Mouse (Mus musculus) thymus, adult 18-20 months (tissue): ENCODE data around the gene Mtmr4.

ENCODE experiments used
- DNase-seq, 2 experiments: peaks; one replicate each; pipeline ENCODE4 v3.0.0; 2022; ENCODE audit warnings: mixed read lengths in 2 of 2

Mtmr4 gene

DNA sequence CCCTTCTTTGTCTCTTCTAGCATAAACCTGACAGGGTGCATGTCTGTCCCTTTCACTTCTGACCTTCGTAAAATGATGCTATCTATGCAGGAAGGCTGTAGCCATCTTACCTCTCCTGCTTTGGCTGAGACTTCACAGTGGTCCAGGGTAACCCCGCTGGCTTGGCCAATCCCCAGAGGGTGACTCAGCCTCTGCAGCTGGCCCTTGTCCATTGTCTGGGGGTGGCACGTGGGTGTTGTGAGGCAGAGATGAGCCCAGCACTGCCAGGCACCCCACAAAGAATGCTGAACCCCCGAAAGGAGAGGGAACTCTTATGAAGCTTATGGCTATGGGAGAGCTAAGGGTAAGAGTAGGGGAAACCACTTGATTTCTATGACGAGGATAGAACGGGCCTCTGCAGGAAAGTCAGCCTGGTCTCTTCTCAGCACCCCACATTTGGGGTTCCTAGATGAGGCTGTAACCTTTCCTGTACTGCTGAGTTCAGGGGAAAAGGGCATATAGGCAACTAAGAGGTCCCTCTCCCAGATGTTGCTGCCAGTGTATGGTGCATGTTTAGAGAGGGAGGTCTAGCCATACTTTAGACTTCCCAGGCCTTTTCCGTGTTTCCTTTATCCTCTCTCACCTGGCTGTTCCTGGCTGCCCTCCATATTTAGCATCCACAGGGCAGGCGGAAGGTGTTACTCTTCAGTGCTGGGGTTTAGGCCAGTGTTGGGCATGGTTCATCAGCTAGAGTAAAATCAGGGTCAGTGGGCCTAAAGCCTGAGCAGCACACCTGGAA lies 9.8 kb upstream of the Mtmr4 start:
- no peak for DNase-seq

DNA sequence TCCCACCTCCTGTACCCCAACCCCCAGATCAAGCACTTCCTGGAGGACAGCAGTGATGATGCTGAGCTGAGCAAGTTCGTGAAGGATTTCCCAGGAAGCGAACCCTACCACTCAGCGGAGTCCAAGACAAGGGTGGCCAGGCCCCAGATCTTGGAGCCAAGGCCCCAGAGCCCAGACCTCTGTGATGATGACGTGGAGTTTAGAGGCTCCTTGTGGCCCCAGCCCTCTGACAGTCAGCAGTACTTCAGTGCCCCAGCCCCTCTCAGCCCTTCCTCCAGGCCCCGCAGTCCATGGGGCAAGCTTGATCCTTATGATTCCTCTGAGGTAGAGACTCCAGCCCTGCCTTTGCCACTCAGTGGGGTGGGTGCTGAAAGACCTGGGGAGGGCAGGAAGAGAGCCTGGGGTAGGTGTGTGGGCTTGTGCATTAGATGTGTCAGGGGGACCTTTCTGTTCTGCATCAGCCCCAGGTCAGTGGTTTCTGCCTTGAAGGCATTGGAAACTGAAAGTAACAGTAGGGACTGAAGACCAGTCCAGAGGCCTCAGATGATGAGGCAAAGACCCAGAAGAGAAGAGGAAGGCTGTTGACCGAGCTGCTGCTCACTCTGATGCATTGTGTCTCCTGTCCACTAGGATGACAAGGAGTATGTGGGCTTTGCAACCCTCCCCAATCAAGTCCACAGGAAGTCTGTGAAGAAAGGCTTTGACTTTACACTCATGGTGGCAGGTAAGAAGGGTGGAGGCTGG lies 8.5 kb upstream of the Mtmr4 start:
- DNase-seq, result no peak

DNA sequence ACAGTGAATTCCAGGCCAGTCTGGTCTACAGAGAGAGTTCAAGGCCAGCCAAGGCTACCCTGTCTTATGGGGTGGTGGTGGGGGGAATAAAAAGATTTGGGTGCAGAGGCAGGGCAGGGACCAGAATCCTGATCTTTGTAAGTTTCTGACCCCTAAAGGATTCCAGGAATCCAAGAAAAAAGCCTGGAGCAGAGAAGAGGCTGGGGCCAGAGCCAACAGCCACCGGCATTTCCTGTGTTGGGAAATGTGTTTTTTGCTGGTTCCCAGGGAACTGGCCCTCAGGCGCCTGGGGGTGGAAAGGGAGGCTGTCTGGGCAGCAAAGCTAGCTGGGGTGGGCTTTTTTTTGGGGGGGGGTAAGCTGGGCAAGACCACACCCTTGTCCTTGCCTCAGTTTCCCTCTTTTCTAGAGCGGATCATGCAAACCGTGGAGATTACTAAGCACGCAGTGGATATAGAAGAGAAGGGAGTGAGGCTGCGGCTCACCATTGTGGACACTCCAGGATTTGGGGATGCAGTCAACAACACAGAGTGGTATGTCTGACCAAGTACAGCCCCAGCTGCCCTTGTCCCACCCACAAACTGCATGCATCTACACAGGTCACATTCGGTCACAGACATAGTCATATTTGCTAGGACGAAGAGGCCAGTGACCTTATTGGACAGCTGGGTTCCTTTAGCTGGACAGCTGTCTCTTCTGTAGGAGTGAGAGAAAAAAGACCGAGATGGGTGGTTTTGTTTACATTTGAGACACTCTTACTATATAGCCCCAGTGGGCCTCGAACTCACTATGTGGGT lies 7.1 kb upstream of the Mtmr4 start:
- no peak for DNase-seq

DNA sequence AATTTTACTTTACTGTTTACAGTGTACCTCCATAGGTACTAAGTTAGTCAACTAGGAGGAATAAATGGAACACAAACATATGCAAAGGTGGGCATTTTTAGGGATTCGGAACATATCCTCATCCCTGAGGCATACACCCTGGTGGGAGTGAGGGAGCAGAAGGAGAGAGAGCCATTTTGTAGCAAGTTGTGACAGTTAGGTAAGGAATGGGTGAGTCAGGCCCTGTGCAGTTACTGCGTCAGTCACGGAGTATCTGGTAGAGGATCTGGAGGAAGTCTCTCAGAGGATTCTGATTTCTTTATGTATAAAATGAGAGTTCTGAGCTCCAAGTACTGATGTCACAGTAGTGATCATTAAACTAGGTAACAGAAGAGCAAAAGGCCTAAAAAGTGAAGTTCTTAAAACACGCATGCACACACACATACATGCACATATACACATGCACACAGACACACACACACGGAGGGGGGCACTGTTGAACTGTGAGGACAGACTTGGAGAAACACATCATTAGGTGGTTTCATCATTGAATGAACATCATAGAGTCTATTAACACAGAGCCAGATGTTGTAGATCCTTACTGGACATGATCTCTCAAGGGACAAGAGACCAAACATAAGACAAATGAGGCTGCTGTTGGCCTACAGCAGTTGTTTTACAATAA lies 4.6 kb upstream of the Mtmr4 start:
- no peak for DNase-seq

DNA sequence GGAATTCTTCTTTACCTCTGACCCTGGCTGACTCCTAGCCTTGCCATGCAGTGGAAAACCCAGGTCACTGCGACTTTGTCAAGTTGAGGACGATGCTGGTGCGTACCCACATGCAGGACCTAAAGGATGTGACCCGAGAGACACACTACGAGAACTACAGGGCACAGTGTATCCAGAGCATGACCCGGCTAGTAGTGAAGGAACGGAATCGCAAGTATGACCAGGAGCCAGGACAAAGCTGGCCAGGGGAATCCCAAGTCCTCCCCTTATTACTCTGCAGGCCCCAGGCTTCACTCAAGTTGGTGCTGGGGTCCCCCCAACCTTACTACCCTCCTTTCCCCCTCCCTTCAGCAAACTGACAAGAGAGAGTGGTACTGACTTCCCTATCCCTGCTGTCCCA lies 2.4 kb upstream of the Mtmr4 start:
- DNase-seq, result no peak

DNA sequence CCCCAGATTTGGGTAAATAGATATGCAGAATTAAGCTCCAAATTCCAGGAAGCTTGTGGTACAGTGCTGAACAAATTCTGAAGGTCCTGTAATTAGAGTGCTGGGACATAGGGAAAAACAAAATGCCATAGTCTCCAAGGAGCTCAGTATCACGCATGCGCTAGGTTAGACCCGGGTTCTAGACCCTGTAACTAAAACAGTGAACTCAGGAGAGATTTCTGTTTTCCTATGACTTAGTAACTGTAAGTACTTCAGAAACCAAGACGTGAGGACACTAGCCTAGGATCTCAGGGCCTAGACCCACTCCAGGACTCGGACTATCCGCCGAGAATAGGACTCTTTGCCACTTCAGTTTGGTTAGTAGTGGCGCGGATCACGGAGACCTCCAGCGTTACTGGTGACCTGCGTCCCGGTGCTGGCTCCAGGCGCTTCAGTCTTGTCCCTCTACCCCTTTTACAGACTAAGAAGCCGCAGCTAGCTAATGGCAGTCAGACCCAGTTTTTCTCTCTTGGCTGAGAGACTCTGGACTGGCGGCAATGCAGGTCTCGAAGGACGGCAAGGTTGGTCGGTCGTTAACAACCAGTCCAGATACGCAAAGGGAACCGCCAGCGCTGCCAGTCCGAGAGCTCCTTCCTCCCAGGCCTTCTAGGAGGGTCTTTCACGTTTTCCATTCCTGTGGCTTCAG lies 979 bp upstream of the Mtmr4 start:
- peak; percentile 23 to 40 for DNase-seq

DNA sequence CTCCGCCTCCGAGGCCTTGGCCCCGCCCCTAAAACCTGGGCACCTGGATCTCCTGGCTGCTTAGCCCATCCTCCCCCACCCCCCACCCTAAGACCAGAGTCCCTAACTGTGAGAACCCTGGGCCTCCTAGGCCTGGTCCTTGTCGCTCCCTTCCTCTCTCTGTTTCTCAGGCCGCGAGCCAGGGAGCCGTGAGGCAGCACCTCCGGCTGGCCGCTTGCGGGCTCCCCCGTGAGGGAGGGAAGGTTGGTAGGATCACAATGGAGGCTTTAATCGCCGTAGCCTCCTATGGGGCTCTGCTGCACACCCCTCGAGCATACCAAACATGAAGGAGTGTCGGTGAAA lies 363 bp downstream of the Mtmr4 start:
- DNase-seq, result no peak

DNA sequence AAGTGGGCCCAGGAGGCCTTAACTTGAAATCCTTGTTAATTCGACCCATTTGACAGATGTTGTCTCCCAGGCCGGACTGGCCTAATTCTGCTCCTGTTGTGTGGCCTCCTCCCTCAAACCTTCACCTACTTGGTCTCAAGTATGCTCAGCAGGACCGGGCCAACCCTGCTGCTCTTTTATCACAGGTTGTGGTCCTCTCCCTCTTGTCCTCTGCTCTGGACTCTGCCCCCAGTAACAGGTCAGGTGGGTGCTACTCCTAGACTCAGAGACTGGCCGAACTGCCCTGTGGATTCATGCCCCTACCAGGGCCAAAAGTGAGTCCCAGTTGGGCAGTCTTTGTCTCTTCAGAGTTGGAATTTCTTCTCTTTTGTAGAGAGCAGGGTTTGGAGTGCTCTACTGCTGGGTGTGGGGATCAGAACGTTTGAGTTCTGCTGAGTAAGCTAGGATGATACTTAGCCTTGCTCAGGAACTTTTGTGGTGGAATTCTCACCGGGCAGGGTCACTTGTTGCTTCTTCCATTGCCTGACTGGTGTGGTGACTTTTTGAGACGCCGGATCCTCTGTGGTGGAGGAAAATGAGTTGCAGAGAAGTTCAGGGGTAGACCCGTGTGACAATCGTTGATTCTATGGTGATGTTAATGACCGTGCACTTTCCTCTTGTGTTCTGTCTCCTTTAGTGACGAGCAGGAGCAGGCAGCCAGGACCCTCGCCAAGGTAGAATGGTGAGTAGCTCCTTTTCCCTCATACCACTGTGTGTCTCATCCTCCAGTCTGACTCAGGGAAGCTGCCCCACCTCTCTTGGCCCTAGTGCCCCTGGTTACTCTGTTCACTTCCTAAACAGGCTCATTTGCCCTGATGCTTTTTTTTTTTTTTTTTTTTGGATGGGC lies 994 bp downstream of the Mtmr4 start:
- DNase-seq, result no peak

DNA sequence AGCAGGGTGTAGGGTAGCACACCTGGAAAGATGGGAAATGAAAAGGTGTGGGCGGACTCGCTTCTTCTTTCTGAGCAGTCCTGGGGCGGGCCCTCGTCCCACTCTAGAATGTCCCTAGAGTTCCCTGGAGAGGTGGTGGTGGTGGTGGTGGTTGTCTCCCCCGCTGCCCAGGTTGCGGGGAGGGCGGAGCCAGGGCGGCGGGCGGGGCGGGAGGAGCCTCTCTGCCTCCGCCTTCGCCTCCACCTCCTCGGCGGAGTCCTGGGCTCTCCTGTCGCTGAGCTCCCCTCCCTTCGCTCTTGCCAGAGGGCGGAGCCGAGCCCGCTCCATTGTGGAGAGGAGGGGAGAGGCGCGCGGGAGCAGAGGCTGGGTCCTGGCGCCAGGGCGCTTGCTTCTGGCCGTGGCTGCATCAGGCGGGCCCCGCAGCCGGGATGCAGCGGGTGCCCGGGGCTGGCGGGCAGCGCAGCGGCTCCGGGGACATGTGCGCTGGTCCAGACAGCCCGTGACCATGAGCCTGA lies 3.4 kb downstream of the Mtmr4 start:
- DNase-seq, result peak; percentile 72 to 74

DNA sequence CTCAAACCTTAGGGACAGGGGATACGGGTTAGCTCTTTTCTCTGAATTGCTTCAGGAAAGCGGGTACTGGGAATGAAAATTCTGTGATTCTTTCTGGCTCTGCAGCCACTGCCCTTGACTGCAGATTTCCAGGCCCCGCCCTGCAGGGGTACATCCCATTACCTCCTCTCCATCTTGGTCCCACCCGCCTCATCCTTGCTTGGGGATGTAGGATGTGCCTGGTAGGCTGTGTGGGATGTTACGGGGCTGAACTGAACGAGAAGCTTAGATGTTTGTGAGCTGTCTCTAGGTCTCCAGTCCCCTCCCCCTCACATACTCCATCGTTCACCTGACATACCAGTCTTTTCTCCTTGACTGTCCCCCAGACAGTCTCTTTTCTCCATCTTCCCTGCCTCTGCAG lies 4.0 kb downstream of the Mtmr4 start:
- DNase-seq, result no peak

DNA sequence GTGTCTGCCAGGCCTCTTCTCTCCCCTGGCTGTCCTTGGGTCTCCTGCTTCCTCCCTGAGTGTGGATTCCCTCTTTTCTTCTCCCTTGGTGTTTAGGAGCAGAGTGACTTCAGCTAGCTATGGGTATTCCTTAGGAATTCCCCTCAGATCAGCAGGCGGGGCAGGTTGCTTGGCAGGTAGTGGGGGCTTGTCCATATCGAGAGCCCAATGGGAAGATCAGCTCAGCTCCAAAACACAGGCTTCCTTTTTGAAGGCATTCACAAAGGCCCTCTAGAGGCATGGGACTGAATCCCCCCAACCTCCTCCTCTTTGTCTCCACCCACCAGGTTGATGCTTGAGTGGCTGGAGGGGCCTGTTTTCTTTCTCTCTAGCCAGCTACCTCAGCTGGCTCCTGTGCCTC lies 4.5 kb downstream of the Mtmr4 start:
- no peak for DNase-seq

DNA sequence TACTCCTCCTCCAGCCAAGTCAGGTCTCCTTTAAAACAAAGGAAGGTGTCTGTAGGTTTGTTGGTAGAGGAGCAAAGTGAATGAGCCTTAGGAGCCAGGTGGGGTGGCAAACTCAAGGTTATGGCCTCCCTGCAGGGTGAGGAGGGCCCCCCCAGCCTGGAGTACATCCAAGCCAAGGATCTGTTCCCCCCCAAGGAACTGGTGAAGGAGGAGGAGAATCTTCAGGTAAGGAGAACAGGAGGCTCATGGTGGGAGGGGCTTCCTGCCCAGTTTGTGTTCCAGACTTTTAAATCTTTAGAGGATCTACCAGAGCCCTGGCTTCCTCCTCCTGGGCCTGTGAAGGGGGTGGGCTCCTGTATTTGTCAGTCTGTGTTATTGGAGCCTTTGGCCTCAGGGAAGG lies 5.1 kb downstream of the Mtmr4 start:
- no peak for DNase-seq

DNA sequence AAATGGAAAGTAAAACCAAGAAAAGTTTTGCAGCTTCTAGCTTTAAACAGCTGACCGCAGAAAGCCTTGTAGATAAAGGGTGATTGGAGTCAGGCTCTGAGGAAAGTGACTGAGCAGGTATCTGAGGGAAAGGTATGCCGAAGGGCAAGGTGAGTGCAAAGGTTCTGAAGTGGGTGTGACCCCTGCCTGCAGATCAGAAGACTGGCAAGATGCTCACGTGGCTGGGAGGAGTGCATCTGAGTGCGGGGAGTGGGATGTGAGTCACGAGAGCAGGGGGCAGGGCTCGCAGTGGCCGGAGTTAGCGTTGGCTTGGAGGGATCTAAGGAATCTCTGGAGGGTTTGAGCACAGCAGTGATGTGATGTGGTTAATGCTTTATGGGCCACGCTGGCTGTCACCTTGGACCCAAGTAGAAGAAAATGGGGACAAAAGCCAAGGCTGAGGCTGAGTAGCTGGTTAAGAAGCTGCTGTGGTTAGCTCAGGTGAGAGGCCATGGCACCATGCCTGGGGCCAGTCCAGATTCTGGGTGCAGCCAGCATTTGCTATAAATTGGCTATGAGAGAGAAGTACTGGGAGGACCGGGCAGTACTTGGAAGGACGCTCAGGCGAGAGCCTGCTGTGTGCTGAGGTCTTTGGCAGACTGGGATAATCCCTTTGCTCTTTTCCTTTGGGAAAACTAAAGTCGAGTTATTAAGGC lies 7.6 kb downstream of the Mtmr4 start:
- no peak for DNase-seq

DNA sequence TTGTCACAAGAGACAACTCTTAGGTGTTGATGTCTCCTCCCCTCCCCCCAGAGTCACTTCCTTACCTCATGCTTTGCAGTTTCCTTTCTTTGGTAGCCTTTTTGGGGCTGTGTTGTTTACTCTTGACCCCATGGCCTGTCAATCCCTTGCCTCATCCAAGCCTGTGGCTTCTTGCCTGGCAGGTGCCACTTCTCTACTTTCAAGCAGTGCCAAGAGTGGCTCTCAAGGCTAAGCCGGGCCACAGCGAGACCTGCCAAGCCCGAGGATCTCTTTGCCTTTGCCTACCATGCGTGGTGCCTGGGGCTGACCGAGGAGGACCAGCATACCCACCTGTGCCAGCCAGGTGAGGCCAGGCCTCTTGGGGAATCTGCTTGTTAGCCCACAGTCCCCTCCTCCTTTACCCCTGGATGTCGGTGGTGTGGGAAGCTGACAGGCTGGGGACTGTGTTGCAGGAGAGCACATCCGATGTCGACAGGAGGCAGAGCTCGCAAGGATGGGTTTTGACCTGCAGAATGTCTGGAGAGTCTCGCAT lies 8.4 kb downstream of the Mtmr4 start:
- no peak for DNase-seq

DNA sequence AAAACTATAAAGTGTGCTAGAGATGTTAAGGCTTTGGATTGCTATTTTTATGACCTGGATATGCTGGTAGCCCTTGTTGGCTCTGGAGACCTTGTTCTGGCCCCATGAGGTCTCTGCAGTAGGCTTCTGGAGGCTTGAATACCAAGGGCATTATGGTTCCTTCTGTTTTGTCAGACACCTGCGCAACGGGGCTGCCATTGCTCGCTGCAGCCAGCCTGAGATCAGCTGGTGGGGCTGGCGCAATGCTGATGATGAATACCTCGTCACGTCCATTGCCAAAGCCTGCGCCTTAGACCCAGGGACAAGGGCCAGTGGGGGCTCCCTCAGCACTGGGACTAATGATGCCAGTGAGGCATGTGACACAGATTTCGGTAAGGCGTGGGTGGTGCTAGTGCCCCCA lies 10.3 kb downstream of the Mtmr4 start:
- DNase-seq, result no peak

DNA sequence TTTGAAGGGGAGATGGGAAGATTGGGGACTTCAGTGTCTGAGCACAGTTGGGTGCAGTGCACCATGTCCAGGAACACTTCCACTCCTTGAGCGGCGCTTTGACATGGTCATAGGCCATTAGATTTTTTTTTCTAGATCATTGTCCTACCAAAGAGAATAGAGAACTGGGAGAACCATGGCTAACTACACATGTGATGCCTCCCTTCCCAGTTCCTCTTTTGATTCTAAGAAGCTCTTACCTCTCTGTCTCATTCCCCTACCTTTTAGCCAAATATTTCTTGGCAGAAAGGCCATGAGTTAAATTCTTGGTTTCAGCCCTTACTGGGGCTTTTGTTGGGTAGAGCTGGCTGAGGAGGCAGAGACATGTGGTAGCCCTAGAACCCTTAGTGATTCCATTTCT lies 11.6 kb downstream of the Mtmr4 start:
- DNase-seq, result no peak

DNA sequence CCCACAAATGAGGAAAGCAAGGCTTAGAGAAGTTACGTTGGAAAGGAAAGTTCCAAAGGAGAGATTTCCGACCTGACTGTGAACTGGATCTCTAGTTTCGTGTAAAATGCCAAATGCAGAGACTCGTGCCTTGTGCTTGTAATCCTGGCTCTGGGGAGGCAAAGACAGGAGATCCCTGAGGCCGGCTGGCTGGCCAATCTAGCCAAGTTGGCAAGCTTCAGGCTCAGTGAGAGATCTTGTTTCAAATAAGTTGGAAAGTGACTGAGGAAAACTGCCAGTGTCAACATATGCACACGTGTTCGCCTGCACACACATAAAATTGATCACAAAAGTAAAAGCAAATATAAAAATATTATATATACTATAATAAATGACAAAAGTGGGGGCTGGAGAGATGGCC lies 17.3 kb downstream of the Mtmr4 start:
- DNase-seq, result no peak

DNA sequence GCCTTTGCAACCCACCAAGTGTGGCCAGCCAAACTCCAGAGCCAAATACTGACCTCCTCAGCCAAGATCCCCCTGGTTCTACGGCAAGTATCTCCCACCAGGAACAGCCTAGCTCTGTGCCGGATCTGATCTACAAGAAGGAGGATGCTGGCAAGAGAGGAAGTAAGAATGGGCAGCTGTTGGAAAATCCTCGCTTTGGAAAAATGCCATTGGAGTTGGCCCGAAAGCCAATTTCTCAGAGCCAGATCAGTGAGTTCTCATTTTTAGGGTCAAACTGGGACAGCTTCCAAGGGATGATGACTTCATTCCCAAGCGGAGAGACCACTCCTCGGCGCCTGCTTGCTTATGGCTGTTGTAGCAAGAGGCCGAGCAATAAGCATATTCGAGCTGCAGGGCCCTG lies 19.6 kb downstream of the Mtmr4 start:
- DNase-seq, result no peak

DNA sequence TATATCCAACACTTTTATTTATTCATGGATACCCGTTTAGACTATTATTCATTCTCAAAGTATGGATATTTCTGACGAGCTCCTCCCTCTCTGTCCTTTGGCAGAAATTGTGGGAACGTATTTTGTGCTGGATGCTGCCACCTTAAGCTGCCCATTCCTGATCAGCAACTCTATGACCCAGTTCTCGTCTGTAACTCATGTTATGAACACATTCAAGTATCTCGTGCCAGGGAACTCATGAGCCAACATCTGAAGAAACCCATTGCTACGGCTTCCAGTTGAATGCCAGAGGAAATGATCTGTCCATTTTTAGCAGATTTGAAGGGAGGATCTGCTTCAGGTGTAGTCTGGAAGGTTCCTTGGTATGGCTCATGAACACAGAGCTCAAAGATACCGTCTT lies 22.0 kb downstream of the Mtmr4 start:
- no peak for DNase-seq

DNA sequence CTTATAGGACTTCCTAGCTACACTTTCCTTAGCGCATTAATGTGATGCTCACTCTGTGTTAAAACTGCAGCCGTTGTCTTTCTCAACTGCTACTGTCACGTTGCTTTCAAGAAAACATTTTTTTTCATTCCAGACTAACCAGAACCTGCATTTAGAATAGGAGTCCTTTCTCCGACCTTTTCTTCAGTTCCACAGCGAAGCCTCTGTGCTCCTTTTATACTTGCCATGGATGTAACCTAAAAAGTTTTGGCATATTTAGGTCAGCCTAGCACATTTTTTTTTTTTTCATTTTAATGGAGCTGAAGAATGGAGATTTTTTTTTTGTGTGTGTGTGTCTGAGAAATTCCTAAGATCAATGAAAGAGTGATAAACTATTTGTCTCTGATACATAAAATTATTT lies 23.6 kb downstream of the Mtmr4 start:
- DNase-seq, result no peak

DNA sequence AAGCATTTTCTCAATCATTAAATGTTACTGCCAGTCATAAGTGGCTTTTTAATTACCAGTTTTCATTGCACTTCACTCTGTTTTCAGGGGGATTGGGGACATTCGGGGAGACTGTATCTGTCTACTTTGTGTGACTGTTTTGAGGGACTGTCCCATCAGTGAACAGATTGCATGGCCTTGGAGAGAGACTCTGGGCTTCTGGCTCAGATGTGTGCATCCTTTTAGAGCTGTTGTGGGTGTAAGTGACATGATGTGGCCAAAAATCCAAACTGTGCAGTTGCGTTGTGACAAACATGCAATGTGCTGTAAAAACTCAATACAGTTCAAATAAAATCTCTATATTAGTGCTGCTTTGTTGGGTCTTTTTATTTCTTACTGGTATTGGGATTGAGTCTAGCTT lies 24.0 kb downstream of the Mtmr4 start:
- no peak for DNase-seq
